Mouse (Mus musculus) gonadal fat pad, adult 2 months (tissue): ENCODE measurements around the gene Vmn1r188. TPM values are rescaled to one million over a fixed set of nuclear protein-coding genes. Genes with fewer than 3 reads are reported as not detected.
"Not testable (repeated sequence)": the region's sequence is repeated elsewhere in the genome, so short reads cannot be mapped to it uniquely, and the experiment has no call there.

Source experiments
- DNase-seq: peaks from one replicate; pipeline ENCODE4 v3.0.0-alpha.2; 2012; ENCODE audit warnings: low read depth
- polyA plus RNA-seq: library from polyadenylated mRNA; depleted of rRNA; stranded (reverse); fragments of >200 nt; gene quantifications from 2 replicates; pipeline ENCODE4 v1.2.3, GENCODE M21; 2012; rRNA removed

The Vmn1r188 gene
- polyA plus RNA-seq, 1 experiment: not detected

- DNase-seq: no peak
Observed at GRCm38 (mm10) chr13:22049737-22050440, 34.4 kb upstream of the Vmn1r188 start.

DNA sequence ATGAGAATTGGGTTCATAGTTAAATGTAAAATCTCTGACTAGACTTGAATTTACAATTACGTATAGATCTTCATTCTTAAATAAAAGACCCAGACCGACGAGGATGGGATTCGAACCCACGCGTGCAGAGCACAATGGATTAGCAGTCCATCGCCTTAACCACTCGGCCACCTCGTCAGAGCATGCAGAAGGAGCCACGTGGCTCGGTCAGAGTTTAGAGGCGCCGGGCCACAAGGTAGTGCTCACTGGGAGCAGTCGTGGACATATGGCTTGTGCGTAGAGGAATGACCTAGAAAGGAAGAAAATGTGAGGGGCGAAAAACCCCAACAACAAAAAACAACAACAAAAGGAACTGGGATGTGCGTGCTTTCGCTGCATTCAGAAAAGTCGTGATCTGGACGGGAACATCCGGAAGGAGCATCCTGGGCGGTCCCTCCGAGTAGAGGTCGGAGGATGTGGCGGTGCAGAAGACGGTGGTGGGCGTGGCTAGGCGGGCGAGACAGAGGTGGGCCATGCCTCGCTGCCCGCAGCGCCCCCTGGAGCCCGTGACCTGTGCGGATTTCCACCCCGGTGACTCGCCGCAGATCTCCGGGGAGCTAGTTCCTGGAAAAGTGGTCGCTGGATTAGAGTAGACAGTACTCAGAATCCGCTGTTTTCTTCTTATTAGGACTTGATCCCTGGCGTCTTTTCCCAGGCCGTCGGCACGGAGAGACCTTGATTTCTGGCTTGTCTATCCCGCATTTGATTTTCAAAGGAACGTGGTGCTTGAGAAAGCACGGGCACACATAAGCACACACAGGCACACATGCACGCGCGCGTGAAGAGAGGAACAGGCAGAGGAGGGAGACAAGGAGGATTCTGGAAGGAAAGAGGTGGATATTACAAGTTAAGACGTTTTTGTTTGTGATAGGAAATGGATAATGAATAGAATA, 33.4 kb upstream of the Vmn1r188 start:
- no peak for DNase-seq

- no peak for DNase-seq
Observed at GRCm38 (mm10) chr13:22051523-22051859, 32.7 kb upstream of the Vmn1r188 start.

- DNase-seq: no peak
Observed at GRCm38 (mm10) chr13:22053754-22054153, 30.5 kb upstream of the Vmn1r188 start.

- DNase-seq: no peak
Observed at GRCm38 (mm10) chr13:22061422-22061821, 22.8 kb upstream of the Vmn1r188 start.

DNA sequence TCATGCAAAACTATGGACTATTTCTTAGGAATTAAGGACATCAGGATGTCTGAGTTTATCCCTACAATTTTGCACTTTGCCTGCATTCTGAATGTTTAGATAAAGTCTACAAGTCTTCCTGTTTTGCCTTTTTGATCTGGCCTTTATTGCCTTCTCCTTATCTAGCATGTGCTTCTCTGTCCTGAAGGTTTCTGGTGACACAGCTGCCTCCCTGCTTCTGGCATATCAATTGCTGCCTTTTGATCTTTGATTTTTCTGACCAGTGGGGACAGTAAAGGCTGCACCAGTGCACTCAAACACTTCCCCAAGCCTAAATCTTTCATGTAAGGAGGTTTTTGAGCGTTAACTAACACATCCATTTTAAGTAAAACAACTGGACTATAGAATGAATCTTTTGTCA, 20.8 kb upstream of the Vmn1r188 start:
- DNase-seq: no peak

GRCm38 (mm10) chr13:22105724-22106123, 21.5 kb downstream of the Vmn1r188 start, which contains the start of gene Vmn1r189:
Gene Vmn1r189 (minus strand): TSS chr13:22105824.
- DNase-seq: not testable (repeated sequence)

- not testable (repeated sequence) for DNase-seq
Observed at GRCm38 (mm10) chr13:22136495-22137293, 52.5 kb downstream of the Vmn1r188 start.

Other genes starting within 250 kb of the Vmn1r188 start
- gene Zfp184, start 139.3 kb upstream of the Vmn1r188 start, polyA plus RNA-seq: 0.81 and 1.4 TPM in 2 replicates
- gene Pom121l2, start 103.2 kb upstream of the Vmn1r188 start, polyA plus RNA-seq: 0.11 and 0.46 TPM in 2 replicates
- gene Prss16, start 74.7 kb upstream of the Vmn1r188 start, polyA plus RNA-seq: 0.15 TPM in 1 of 2 replicates, not detected in the other
- 4.9 TPM in 1 of 2 replicates, not detected in the other for gene Hist1h2ah, start 48.9 kb upstream of the Vmn1r188 start, polyA plus RNA-seq
- gene Hist1h2bk, start 48.6 kb upstream of the Vmn1r188 start, polyA plus RNA-seq: 0.51 and 3.1 TPM in 2 replicates
- gene Hist1h4i, start 43.1 kb upstream of the Vmn1r188 start, polyA plus RNA-seq: 7.5 and 10.7 TPM in 2 replicates
- 0.99 TPM in 1 of 2 replicates, not detected in the other for gene Hist1h2ag, start 41.5 kb upstream of the Vmn1r188 start, polyA plus RNA-seq
- gene Hist1h2bj, start 41.2 kb upstream of the Vmn1r188 start, polyA plus RNA-seq: 1.2 and 3.0 TPM in 2 replicates
- gene Vmn1r189, start 21.4 kb downstream of the Vmn1r188 start, polyA plus RNA-seq: not detected in 2 replicates
- not detected in 2 replicates for gene Vmn1r191, start 99.5 kb downstream of the Vmn1r188 start, polyA plus RNA-seq
- not detected in 2 replicates for gene Vmn1r192, start 106.7 kb downstream of the Vmn1r188 start, polyA plus RNA-seq
- gene Vmn1r193, start 138.7 kb downstream of the Vmn1r188 start, polyA plus RNA-seq: not detected in 2 replicates
- gene Vmn1r194, start 159.8 kb downstream of the Vmn1r188 start, polyA plus RNA-seq: not detected in 2 replicates
- not detected in 2 replicates for gene Vmn1r195, start 186.1 kb downstream of the Vmn1r188 start, polyA plus RNA-seq
- not detected in 2 replicates for gene Vmn1r196, start 205.5 kb downstream of the Vmn1r188 start, polyA plus RNA-seq
- gene Vmn1r197, start 240.1 kb downstream of the Vmn1r188 start, polyA plus RNA-seq: not detected in 2 replicates